Mouse (Mus musculus): ENCODE results near the gene Hsd11b1. TPM values are rescaled to one million over a fixed set of nuclear protein-coding genes. Genes with fewer than 3 reads are reported as not detected.

Hsd11b1 gene
- polyA plus RNA-seq, 1 experiment from 2014 or later = 1.6 TPM

DNA sequence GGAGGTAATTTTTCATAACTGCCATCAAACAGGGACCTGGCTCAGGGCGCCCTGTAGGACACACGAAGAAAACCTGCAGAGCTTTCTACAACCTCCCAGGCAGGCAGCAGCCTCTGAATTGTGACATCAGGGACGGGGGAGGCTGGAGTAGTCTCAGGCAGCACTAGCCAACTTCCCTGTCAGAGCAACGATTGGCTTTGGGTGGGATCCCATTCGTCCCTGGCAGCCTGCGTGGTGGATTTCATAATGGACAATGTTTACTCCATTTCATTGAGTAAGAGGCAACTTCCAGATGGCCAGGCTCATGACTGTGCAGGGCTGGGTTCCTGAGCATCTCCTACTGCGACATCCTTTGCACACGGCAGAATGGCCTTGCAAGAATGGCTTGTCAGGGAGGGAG is 21.6 kb downstream of the Hsd11b1 start:
- Histone ChIP-seq H3K4me2 (replicated peaks; ENCODE audit: low read depth, low read length) (no peak overlapping the region), H3K9me3 (ENCODE audit: control insufficient read depth, low read length) (no peaks in the 10 kb centered on the region), H3K27me3 (ENCODE audit: control insufficient read depth, insufficient read depth, low read length) (no peaks in the 10 kb centered on the region), H3K4me1 (ENCODE audit: control insufficient read depth, insufficient read depth, low read length) (0 out of 2 replicates have a peak, but pooled peaks cover 3% of the 10 kb centered on the region), H3K4me3 (ENCODE audit: low read length) (no peak overlapping the region), H3K9ac (ENCODE audit: low read depth, low read length) (no peak overlapping the region), H3K27ac (ENCODE audit: low read depth, low read length) (no peak overlapping the region), H3K36me3 (ENCODE audit: control insufficient read depth, insufficient read depth, low read length) (no peaks in the 10 kb centered on the region)
- 69% methylated on average over 8 of the region's 8 CpGs for WGBS
- no peak for ATAC-seq (ENCODE audit: low FRiP score, low TSS enrichment)

DNA sequence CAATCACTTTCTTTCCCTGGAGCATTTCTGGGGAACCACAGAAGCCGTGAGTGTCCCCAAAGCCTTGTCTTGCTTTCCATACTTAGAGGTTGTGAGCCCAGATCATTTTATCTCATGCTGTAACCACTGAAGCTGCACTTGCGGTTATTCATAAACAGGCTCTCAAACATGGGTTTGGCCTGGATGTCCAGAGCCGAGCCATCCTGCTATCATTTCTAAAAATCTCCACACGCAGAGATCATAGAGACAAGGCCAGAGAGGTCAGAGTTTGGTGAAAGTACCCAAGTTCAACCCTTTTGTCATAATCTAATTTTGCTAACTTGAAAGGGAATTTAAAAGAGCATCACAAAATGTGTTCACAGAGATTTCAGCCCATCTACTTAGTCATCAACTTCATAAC is 22.4 kb downstream of the Hsd11b1 start:
- Histone ChIP-seq H3K4me3 (ENCODE audit: low read length) (no peak overlapping the region), H3K9me3 (ENCODE audit: control insufficient read depth, low read length) (no peaks in the 10 kb centered on the region), H3K27me3 (ENCODE audit: control insufficient read depth, insufficient read depth, low read length) (no peaks in the 10 kb centered on the region), H3K4me2 (replicated peaks; ENCODE audit: low read depth, low read length) (no peak overlapping the region), H3K4me1 (ENCODE audit: control insufficient read depth, insufficient read depth, low read length) (0 out of 2 replicates have a peak, but pooled peaks cover 3% of the 10 kb centered on the region), H3K9ac (ENCODE audit: low read depth, low read length) (no peak overlapping the region), H3K36me3 (ENCODE audit: control insufficient read depth, insufficient read depth, low read length) (no peaks in the 10 kb centered on the region), H3K27ac (ENCODE audit: low read depth, low read length) (no peak overlapping the region)
- WGBS = 79% methylated on average over 4 of the region's 4 CpGs
- ATAC-seq (ENCODE audit: low FRiP score, low TSS enrichment) = no peak

DNA sequence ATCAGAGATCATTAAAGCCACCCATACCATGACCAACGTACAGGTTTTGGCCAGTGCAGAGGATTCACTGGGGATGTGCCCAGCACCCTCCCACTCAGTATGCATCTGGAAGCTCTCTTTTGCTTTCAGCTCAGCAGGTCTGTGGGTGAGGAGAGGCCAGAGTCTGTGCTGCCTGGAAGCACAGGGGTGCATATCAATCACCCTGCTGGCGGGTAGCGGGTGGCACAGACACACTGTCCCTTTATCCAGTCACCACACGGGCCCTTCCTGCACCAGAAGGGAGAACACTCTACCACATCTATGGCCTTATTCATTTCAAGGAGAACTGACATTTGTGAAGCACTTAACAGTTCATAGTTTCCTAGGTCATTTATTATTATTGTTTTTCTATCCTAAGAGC is 25.4 kb downstream of the Hsd11b1 start:
- H3K27me3 ChIP-seq (ENCODE audit: control insufficient read depth, insufficient read depth, low read length) = no peaks in the 10 kb centered on the region
- WGBS = 44% methylated on average over 4 of the region's 4 CpGs
- no peak for ATAC-seq (ENCODE audit: low FRiP score, low TSS enrichment)

DNA sequence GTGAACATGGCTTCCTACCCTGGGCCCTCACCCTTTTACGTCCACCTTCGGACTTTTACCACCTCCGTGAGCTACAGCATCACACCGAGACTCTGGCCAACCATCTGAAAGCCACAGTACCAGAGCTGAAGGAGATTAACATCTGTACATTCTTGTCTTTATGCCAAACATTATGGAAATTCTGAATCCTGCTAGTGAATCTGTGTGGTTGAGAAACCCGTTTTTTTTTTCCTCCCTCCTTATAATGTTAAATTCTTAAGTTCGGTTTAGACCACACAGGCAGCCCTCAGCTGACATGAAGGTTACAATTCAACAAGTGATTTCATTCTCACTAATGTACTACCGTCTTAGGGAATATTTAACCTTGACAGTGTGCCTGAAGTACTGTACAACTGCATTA is 28.9 kb downstream of the Hsd11b1 start:
- Histone ChIP-seq H3K9ac (ENCODE audit: low read depth, low read length) (no peak overlapping the region), H3K4me2 (replicated peaks; ENCODE audit: low read depth, low read length) (no peak overlapping the region)
- ATAC-seq (ENCODE audit: low FRiP score, low TSS enrichment) = no peak

More for the DNA sequence above, 25.4 kb downstream of the Hsd11b1 start:
- H3K9ac ChIP-seq (ENCODE audit: low read depth, low read length) = no peak overlapping the region
- no peaks in the 10 kb centered on the region for H3K36me3 ChIP-seq (ENCODE audit: control insufficient read depth, insufficient read depth, low read length)
- no peak overlapping the region for H3K27ac ChIP-seq (ENCODE audit: low read depth, low read length)
- no peak overlapping the region for H3K4me2 ChIP-seq (replicated peaks; ENCODE audit: low read depth, low read length)
- 0 out of 2 replicates have a peak, but pooled peaks cover 3% of the 10 kb centered on the region for H3K4me1 ChIP-seq (ENCODE audit: control insufficient read depth, insufficient read depth, low read length)
- H3K9me3 ChIP-seq (ENCODE audit: control insufficient read depth, low read length) = no peaks in the 10 kb centered on the region
- no peak overlapping the region for H3K4me3 ChIP-seq (ENCODE audit: low read length)

DNA sequence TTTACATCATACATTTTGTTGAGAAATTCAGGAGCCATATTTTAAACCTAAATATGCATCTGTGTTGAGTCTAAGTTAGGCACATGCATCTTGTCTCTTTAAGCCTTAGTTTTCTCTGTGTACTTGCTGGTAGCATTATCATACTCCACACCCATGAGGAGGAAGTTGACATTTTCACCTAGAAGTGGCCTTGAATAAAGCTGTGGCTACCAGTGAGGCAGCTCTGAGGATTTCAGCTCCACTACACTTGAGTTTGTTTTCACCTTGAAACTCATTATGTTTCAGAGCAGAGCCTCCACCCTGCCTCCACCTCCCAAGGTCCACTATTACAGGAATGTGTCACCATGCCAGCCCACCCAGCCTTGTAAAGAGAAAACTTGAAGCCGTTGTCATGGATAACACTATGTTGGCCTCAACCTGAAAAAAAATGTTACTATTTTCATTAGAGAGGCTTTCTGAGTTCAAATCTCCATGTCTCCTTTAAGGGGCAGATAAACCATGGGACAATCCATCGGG is 29.7 kb downstream of the Hsd11b1 start:
- Histone ChIP-seq H3K4me3 (ENCODE audit: low read length) (no peak overlapping the region), H3K9ac (ENCODE audit: low read depth, low read length) (no peak overlapping the region), H3K27me3 (ENCODE audit: control insufficient read depth, insufficient read depth, low read length) (no peaks in the 10 kb centered on the region), H3K4me2 (replicated peaks; ENCODE audit: low read depth, low read length) (no peak overlapping the region), H3K9me3 (ENCODE audit: control insufficient read depth, low read length) (no peaks in the 10 kb centered on the region), H3K36me3 (ENCODE audit: control insufficient read depth, insufficient read depth, low read length) (no peaks in the 10 kb centered on the region), H3K4me1 (ENCODE audit: control insufficient read depth, insufficient read depth, low read length) (0 out of 2 replicates have a peak, but pooled peaks cover 4% of the 10 kb centered on the region), H3K27ac (ENCODE audit: low read depth, low read length) (no peak overlapping the region)
- WGBS = 94% methylated on average over 2 of the region's 2 CpGs
- no peak for ATAC-seq (ENCODE audit: low FRiP score, low TSS enrichment)

More for the DNA sequence above, 28.9 kb downstream of the Hsd11b1 start:
- Histone ChIP-seq H3K27me3 (ENCODE audit: control insufficient read depth, insufficient read depth, low read length) (no peaks in the 10 kb centered on the region), H3K9me3 (ENCODE audit: control insufficient read depth, low read length) (no peaks in the 10 kb centered on the region), H3K27ac (ENCODE audit: low read depth, low read length) (no peak overlapping the region), H3K4me3 (ENCODE audit: low read length) (no peak overlapping the region), H3K36me3 (ENCODE audit: control insufficient read depth, insufficient read depth, low read length) (no peaks in the 10 kb centered on the region), H3K4me1 (ENCODE audit: control insufficient read depth, insufficient read depth, low read length) (0 out of 2 replicates have a peak, but pooled peaks cover 4% of the 10 kb centered on the region)
- 69% methylated on average over 7 of the region's 7 CpGs for WGBS

DNA sequence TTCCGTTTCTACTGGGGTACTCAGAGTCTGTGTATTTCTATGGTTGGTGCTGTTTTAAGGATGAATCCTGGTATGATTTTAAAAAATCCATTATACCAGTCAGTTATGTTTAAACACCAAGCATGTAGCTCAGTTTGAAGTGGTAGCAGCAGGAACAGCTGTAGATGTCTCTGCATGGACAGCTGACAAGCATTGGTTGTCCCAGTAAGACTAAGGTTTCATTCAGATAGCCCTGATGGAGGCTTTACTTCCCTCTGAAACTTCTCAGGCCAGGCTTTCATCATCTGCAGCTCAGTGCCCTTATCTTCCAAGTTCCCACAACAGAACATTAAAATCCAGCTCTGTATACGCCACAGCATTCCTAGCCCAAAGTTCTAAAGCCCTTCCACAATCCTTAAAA is 31.1 kb downstream of the Hsd11b1 start:
- Histone ChIP-seq H3K36me3 (ENCODE audit: control insufficient read depth, insufficient read depth, low read length) (no peaks in the 10 kb centered on the region), H3K4me2 (replicated peaks; ENCODE audit: low read depth, low read length) (no peak overlapping the region), H3K9ac (ENCODE audit: low read depth, low read length) (no peak overlapping the region), H3K9me3 (ENCODE audit: control insufficient read depth, low read length) (no peaks in the 10 kb centered on the region), H3K27ac (ENCODE audit: low read depth, low read length) (no peak overlapping the region), H3K4me1 (ENCODE audit: control insufficient read depth, insufficient read depth, low read length) (0 out of 2 replicates have a peak, but pooled peaks cover 4% of the 10 kb centered on the region), H3K27me3 (ENCODE audit: control insufficient read depth, insufficient read depth, low read length) (no peaks in the 10 kb centered on the region), H3K4me3 (ENCODE audit: low read length) (no peak overlapping the region)
- no peak for ATAC-seq (ENCODE audit: low FRiP score, low TSS enrichment)
- 75% methylated on average over 2 of the region's 2 CpGs for WGBS

DNA sequence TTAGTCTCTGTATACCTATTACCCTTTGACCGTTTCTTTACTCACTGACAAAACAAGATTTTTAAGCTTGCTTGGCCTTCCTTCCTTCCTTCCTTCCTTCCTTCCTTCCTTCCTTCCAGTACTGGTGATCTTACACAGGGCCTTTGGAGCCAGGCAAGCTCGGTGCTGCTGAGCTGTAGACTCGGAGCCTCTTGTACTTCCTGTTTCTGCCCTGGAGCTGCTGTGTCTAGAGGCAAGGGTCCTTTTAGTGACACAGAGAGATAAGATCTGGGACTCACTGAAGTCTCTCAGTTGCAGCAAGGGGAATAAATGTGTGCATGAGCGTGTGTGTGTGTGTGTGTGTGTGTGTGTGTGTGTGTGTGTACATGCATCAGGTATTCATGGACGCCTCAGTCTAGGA is 32.9 kb downstream of the Hsd11b1 start:
- WGBS = 35% methylated on average over 5 of the region's 5 CpGs
- H3K27me3 ChIP-seq (ENCODE audit: control insufficient read depth, insufficient read depth, low read length) = no peaks in the 10 kb centered on the region
- H3K36me3 ChIP-seq (ENCODE audit: control insufficient read depth, insufficient read depth, low read length) = no peaks in the 10 kb centered on the region
- 0 out of 2 replicates have a peak, but pooled peaks cover 4% of the 10 kb centered on the region for H3K4me1 ChIP-seq (ENCODE audit: control insufficient read depth, insufficient read depth, low read length)
- H3K4me3 ChIP-seq (ENCODE audit: low read length) = no peak overlapping the region
- ATAC-seq (ENCODE audit: low FRiP score, low TSS enrichment) = 0 out of 2 replicates have a peak, but pooled peaks have one; percentile 18
- no peak overlapping the region for H3K9ac ChIP-seq (ENCODE audit: low read depth, low read length)
- no peaks in the 10 kb centered on the region for H3K9me3 ChIP-seq (ENCODE audit: control insufficient read depth, low read length)
- no peak overlapping the region for H3K4me2 ChIP-seq (replicated peaks; ENCODE audit: low read depth, low read length)
- H3K27ac ChIP-seq (ENCODE audit: low read depth, low read length) = peak overlapping the region; percentile 38; the same call in 1 of the 2 replicates

DNA sequence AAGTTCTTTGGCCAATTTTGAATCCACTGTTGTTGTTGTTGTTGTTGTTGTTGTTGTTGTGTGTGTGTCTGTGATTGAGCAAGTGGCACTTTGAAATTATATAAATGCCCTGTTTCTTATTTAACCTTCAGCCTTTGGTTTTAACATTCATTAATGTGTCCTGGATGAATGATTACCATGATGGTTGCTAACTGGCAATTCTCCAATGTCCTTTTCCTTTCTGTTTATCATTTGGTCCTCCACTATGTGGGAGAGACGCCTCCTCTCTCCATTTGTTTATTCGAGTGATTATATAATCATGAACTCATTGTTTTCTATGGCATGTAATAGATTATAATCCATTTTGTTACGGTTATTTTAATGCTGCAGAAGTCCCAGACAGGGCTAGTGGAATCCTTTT is 33.3 kb downstream of the Hsd11b1 start:
- 52% methylated on average over 3 of the region's 3 CpGs for WGBS
- H3K4me2 ChIP-seq (replicated peaks; ENCODE audit: low read depth, low read length) = no peak overlapping the region
- H3K36me3 ChIP-seq (ENCODE audit: control insufficient read depth, insufficient read depth, low read length) = no peaks in the 10 kb centered on the region
- H3K9ac ChIP-seq (ENCODE audit: low read depth, low read length) = no peak overlapping the region
- no peaks in the 10 kb centered on the region for H3K27me3 ChIP-seq (ENCODE audit: control insufficient read depth, insufficient read depth, low read length)
- no peaks in the 10 kb centered on the region for H3K9me3 ChIP-seq (ENCODE audit: control insufficient read depth, low read length)
- no peak overlapping the region for H3K4me3 ChIP-seq (ENCODE audit: low read length)
- H3K27ac ChIP-seq (ENCODE audit: low read depth, low read length) = peak overlapping the region; percentile 38; the same call in 1 of the 2 replicates
- 0 out of 2 replicates have a peak, but pooled peaks cover 5% of the 10 kb centered on the region for H3K4me1 ChIP-seq (ENCODE audit: control insufficient read depth, insufficient read depth, low read length)
- no peak for ATAC-seq (ENCODE audit: low FRiP score, low TSS enrichment)

DNA sequence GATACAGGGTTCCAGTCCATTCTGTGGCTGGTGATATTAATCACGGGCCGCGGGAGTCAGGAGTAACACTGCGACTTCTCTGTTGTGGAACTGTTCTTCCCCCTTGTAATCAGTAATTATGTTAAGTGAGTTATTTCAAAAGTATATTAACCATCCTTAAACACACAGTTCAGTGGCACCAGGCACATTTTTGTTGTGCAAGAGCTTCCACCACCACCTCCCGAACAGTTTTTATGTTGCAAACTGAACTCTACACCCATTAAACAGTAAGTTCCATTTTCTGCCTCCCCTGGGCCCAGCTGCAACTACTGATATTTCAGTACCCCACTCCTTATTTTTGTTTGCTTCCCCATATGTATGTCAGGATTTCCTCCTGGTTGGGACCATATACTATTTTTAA is 34.3 kb downstream of the Hsd11b1 start:
- Histone ChIP-seq H3K27me3 (ENCODE audit: control insufficient read depth, insufficient read depth, low read length) (no peaks in the 10 kb centered on the region), H3K27ac (ENCODE audit: low read depth, low read length) (no peak overlapping the region), H3K4me3 (ENCODE audit: low read length) (no peak overlapping the region), H3K9me3 (ENCODE audit: control insufficient read depth, low read length) (no peaks in the 10 kb centered on the region), H3K36me3 (ENCODE audit: control insufficient read depth, insufficient read depth, low read length) (no peaks in the 10 kb centered on the region), H3K9ac (ENCODE audit: low read depth, low read length) (no peak overlapping the region), H3K4me1 (ENCODE audit: control insufficient read depth, insufficient read depth, low read length) (0 out of 2 replicates have a peak, but pooled peaks cover 7% of the 10 kb centered on the region), H3K4me2 (replicated peaks; ENCODE audit: low read depth, low read length) (no peak overlapping the region)
- WGBS = 91% methylated on average over 5 of the region's 5 CpGs
- no peak for ATAC-seq (ENCODE audit: low FRiP score, low TSS enrichment)

All from kidney, embryonic 14.5 days (tissue).